8 mouse cellular contexts compared by ENCODE assay signal in the genomic region with DNA sequence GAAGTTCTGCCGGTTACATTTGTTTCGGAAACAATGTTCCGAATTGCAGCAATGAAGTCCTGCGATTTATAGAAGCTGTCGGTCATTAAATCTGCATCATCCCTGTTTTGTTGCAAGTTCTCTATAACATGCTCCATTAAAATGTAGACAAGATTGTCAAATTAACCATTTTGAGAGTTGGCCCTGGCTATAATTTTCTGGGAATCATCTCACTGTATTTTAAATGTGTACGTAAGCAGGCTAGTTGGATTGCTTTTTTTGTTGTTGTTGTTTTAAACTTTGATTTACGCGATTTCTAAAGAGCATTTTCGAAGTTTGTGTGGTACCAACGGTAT. TPM values are rescaled to one million over a fixed set of nuclear protein-coding genes. Genes with fewer than 3 reads are reported as not detected.
DNase-seq lines count a peak whose midpoint lies in the region; ATAC-seq and TF ChIP-seq lines count a peak whose summit lies in the region.

No protein-coding gene starts in this region.

- peak overlapping the region; percentile 87 for H3K4me3 ChIP-seq in lung, adult 2 months (replicated peaks; ENCODE audit: extremely low read depth, low read depth, low read length)
- peak overlapping the region; percentile 94 for H3K4me3 ChIP-seq in embryonic facial prominence, embryonic 14.5 days (ENCODE audit: low read depth, low read length)
- peak overlapping the region; percentile 66 for H3K4me3 ChIP-seq in intestine, postnatal 0 days (ENCODE audit: low read depth, low read length)
- peak overlapping the region; percentile 88 for H3K4me3 ChIP-seq in neural tube, embryonic 14.5 days (ENCODE audit: low read depth, low read length)

- H3K4me1 ChIP-seq in lung, adult 2 months (ENCODE audit: control insufficient read depth, insufficient read depth, low read length) = peaks cover 2% of the 10 kb centered on the region; the same call in 1 of the 2 replicates
- H3K4me1 ChIP-seq in embryonic facial prominence, embryonic 14.5 days (ENCODE audit: control insufficient read depth, insufficient read depth, low read length) = peaks cover 5% of the 10 kb centered on the region; the same call in 1 of the 2 replicates
- no peaks in the 10 kb centered on the region for H3K4me1 ChIP-seq in intestine, postnatal 0 days (replicated peaks; ENCODE audit: control insufficient read depth, insufficient read depth, low read length)
- peaks cover 17% of the 10 kb centered on the region for H3K4me1 ChIP-seq in neural tube, embryonic 14.5 days (ENCODE audit: control insufficient read depth, insufficient read depth, low read length)

- no peak for TF ChIP-seq POLR2A in lung, adult 2 months (IDR thresholded peaks at IDR 0.05; ENCODE audit: borderline replicate concordance, extremely low read depth, low read depth, low read length)

- ATAC-seq in embryonic facial prominence, embryonic 14.5 days (ENCODE audit: low read depth) = no peak
- ATAC-seq in intestine, postnatal 0 days = no peak
- no peak for ATAC-seq in neural tube, embryonic 14.5 days (ENCODE audit: low read depth)

- peak overlapping the region; percentile 97 for H3K9ac ChIP-seq in embryonic facial prominence, embryonic 14.5 days (ENCODE audit: low read depth, low read length)
- H3K9ac ChIP-seq in intestine, postnatal 0 days (ENCODE audit: low read depth, low read length) = peak overlapping the region; percentile 71; the same call in 1 of the 2 replicates
- H3K9ac ChIP-seq in neural tube, embryonic 14.5 days (replicated peaks; ENCODE audit: low read depth, low read length) = peak overlapping the region; percentile 97

- no peak for DNase-seq in lung, adult 2 months
- DNase-seq in lung, postnatal 10 days = no peak
- no peak for DNase-seq in embryonic facial prominence, embryonic 14.5 days (ENCODE audit: low spot score)
- DNase-seq in B cell, adult 2 months = no peak
- DNase-seq in gastrocnemius, postnatal 36 days = no peak
- no peak for DNase-seq in retina, embryonic 14.5 days (ENCODE audit: low spot score)

- intact Hi-C loops in gastrocnemius, postnatal 36 days (cut with DNase I) = loop anchor here (10.0 kb wide), 1 partner anchor 424 kb away; no protein-coding TSS in a partner anchor

- no peaks in the 10 kb centered on the region for H3K9me3 ChIP-seq in embryonic facial prominence, embryonic 14.5 days (ENCODE audit: control insufficient read depth, low read length)
- H3K9me3 ChIP-seq in intestine, postnatal 0 days (ENCODE audit: control insufficient read depth) = no peaks in the 10 kb centered on the region
- H3K9me3 ChIP-seq in neural tube, embryonic 14.5 days (ENCODE audit: control insufficient read depth, low read length) = no peaks in the 10 kb centered on the region

- no peaks in the 10 kb centered on the region for H3K36me3 ChIP-seq in embryonic facial prominence, embryonic 14.5 days (ENCODE audit: control insufficient read depth, insufficient read depth, low read length)
- H3K36me3 ChIP-seq in intestine, postnatal 0 days (ENCODE audit: control insufficient read depth, insufficient read depth) = no peaks in the 10 kb centered on the region
- no peaks in the 10 kb centered on the region for H3K36me3 ChIP-seq in neural tube, embryonic 14.5 days (ENCODE audit: control insufficient read depth, insufficient read depth, low read length)

- peak overlapping the region; percentile 67 for H3K4me2 ChIP-seq in embryonic facial prominence, embryonic 14.5 days (ENCODE audit: low read depth, low read length)
- peak overlapping the region; percentile 76 for H3K4me2 ChIP-seq in intestine, postnatal 0 days (replicated peaks; ENCODE audit: low read depth)
- peak overlapping the region; percentile 60 for H3K4me2 ChIP-seq in neural tube, embryonic 14.5 days (ENCODE audit: low read depth, low read length)

- WGBS in lung, adult 2 months = 11% methylated on average over 10 of the region's 10 CpGs
- 16% methylated on average over 10 of the region's 10 CpGs for WGBS in embryonic facial prominence, embryonic 14.5 days
- 26% methylated on average over 10 of the region's 10 CpGs for WGBS in intestine, postnatal 0 days
- WGBS in neural tube, embryonic 14.5 days = 7% methylated on average over 10 of the region's 10 CpGs

- H3K27me3 ChIP-seq in embryonic facial prominence, embryonic 14.5 days (replicated peaks; ENCODE audit: control insufficient read depth, insufficient read depth, low read length) = no peaks in the 10 kb centered on the region
- H3K27me3 ChIP-seq in intestine, postnatal 0 days (replicated peaks; ENCODE audit: control insufficient read depth, insufficient read depth, low read length) = peaks cover 53% of the 10 kb centered on the region
- no peaks in the 10 kb centered on the region for H3K27me3 ChIP-seq in neural tube, embryonic 14.5 days (ENCODE audit: control insufficient read depth, insufficient read depth, low read length)

- peak overlapping the region; percentile 99 for H3K27ac ChIP-seq in embryonic facial prominence, embryonic 14.5 days (replicated peaks; ENCODE audit: low read depth, low read length)
- H3K27ac ChIP-seq in intestine, postnatal 0 days (ENCODE audit: low read depth, low read length) = no peak overlapping the region
- H3K27ac ChIP-seq in neural tube, embryonic 14.5 days (ENCODE audit: low read depth, low read length) = peak overlapping the region; percentile 98

- no peak for TF ChIP-seq CTCF in lung, adult 2 months (IDR thresholded peaks at IDR 0.05; ENCODE audit: insufficient read depth, low read length)
- no peak for TF ChIP-seq CTCF in intestine, postnatal 0 days (IDR thresholded peaks at IDR 0.05; ENCODE audit: low read depth)

RNA-seq across cellular contexts. Expression of gene Qk, which starts 0.8 kb away (rescaled TPM):
- 381 and 394 TPM in 2 replicates for polyA plus RNA-seq in lung, adult 2 months (2012; rRNA removed)
- polyA plus RNA-seq in embryonic facial prominence, embryonic 14.5 days (2014; fragmentation: Nextera tagmentation; extraction: Ambion mirVana) = 42.8 and 46.5 TPM in 2 replicates
- 7.4 and 8.6 TPM in 2 replicates for polyA plus RNA-seq in intestine, postnatal 0 days (2015; fragmentation: Nextera tagmentation; extraction: Ambion mirVana)
- 64.6 and 70.0 TPM in 2 replicates for polyA plus RNA-seq in neural tube, embryonic 14.5 days (2014; fragmentation: Nextera tagmentation; extraction: Ambion mirVana)
- 100 to 1,000 TPM; 212 to 251 TPM for total RNA-seq in gastrocnemius, postnatal 36 days (2021)
